Mouse (Mus musculus): ENCODE results near the gene 1700088E04Rik. TPM values are rescaled to one million over a fixed set of nuclear protein-coding genes. Genes with fewer than 3 reads are reported as not detected.

Gene 1700088E04Rik
- total RNA-seq, 2 experiments from 2014 or later = 8.8 to 10.3 TPM

GRCm38 (mm10) chr15:79108421-79109320 is 32.4 kb downstream of the 1700088E04Rik start, which contains the start of gene Micall1:
TSS of gene Micall1 (plus strand) at chr15:79108898.
- peak in 1 of 2 experiments; percentile 42 for DNase-seq (ENCODE audit: low spot score in 2 of 2)
- Histone ChIP-seq H3K4me3 (peak within 1 kb of the TSS; percentile 95), H3K27ac (peak within 1 kb of the TSS; percentile 96)
- no peak for TF ChIP-seq CTCF (conservative IDR thresholded peaks at IDR 0.05)

GRCm38 (mm10) chr15:79107966-79108365 is 33.1 kb downstream of the 1700088E04Rik start:
- no peak for TF ChIP-seq CTCF (conservative IDR thresholded peaks at IDR 0.05)
- DNase-seq (ENCODE audit: low spot score in 2 of 2) = no peak
- H3K27ac ChIP-seq = peak overlapping the region; percentile 96
- peak overlapping the region; percentile 95 for H3K4me3 ChIP-seq

- Histone ChIP-seq H3K27ac (no peak overlapping the region), H3K4me3 (no peak overlapping the region)
- no peak for TF ChIP-seq CTCF (conservative IDR thresholded peaks at IDR 0.05)
- no peak for DNase-seq (ENCODE audit: low spot score in 2 of 2)
Observed at GRCm38 (mm10) chr15:79105804-79106203, 35.2 kb downstream of the 1700088E04Rik start.

- Histone ChIP-seq H3K4me3 (no peak overlapping the region), H3K27ac (peak overlapping the region; percentile 73)
- no peak for DNase-seq (ENCODE audit: low spot score in 2 of 2)
- TF ChIP-seq CTCF (conservative IDR thresholded peaks at IDR 0.05) = no peak
Observed at GRCm38 (mm10) chr15:79103264-79103663, 37.8 kb downstream of the 1700088E04Rik start.

- Histone ChIP-seq H3K4me3 (no peak overlapping the region), H3K27ac (peak overlapping the region; percentile 72)
- no peak for DNase-seq (ENCODE audit: low spot score in 2 of 2)
- TF ChIP-seq CTCF (conservative IDR thresholded peaks at IDR 0.05) = no peak
Observed at GRCm38 (mm10) chr15:79101531-79101930, 39.5 kb downstream of the 1700088E04Rik start.

GRCm38 (mm10) chr15:79100391-79100790 is 40.7 kb downstream of the 1700088E04Rik start:
- TF ChIP-seq CTCF (conservative IDR thresholded peaks at IDR 0.05) = no peak
- Histone ChIP-seq H3K4me3 (no peak overlapping the region), H3K27ac (peak overlapping the region; percentile 91)
- DNase-seq (ENCODE audit: low spot score in 2 of 2) = no peak

- H3K27ac ChIP-seq = peak overlapping the region; percentile 91
- no peak for TF ChIP-seq CTCF (conservative IDR thresholded peaks at IDR 0.05)
- H3K4me3 ChIP-seq = no peak overlapping the region
- DNase-seq (ENCODE audit: low spot score in 2 of 2) = no peak
Observed at GRCm38 (mm10) chr15:79099456-79099855, 41.6 kb downstream of the 1700088E04Rik start.

- TF ChIP-seq CTCF (conservative IDR thresholded peaks at IDR 0.05) = no peak
- DNase-seq (ENCODE audit: low spot score in 2 of 2) = no peak
- Histone ChIP-seq H3K27ac (peak overlapping the region; percentile 91), H3K4me3 (no peak overlapping the region)
Observed at GRCm38 (mm10) chr15:79098868-79099267, 42.2 kb downstream of the 1700088E04Rik start.

- no peak for TF ChIP-seq CTCF (conservative IDR thresholded peaks at IDR 0.05)
- no peak for DNase-seq (ENCODE audit: low spot score in 2 of 2)
- H3K27ac ChIP-seq = peak overlapping the region; percentile 91
- H3K4me3 ChIP-seq = no peak overlapping the region
Observed at GRCm38 (mm10) chr15:79098220-79098619, 42.8 kb downstream of the 1700088E04Rik start.

- TF ChIP-seq CTCF (conservative IDR thresholded peaks at IDR 0.05) = no peak
- DNase-seq (ENCODE audit: low spot score in 2 of 2) = peak; percentile 34 to 40
- Histone ChIP-seq H3K27ac (peak overlapping the region; percentile 91), H3K4me3 (no peak overlapping the region)
Observed at GRCm38 (mm10) chr15:79097611-79098025, 43.4 kb downstream of the 1700088E04Rik start.

GRCm38 (mm10) chr15:79097135-79097534 is 43.9 kb downstream of the 1700088E04Rik start:
- DNase-seq (ENCODE audit: low spot score in 2 of 2) = no peak
- TF ChIP-seq CTCF (conservative IDR thresholded peaks at IDR 0.05) = no peak
- peak overlapping the region; percentile 91 for H3K27ac ChIP-seq
- no peak overlapping the region for H3K4me3 ChIP-seq

- TF ChIP-seq CTCF (conservative IDR thresholded peaks at IDR 0.05) = no peak
- Histone ChIP-seq H3K4me3 (no peak overlapping the region), H3K27ac (peak overlapping the region; percentile 91)
- DNase-seq (ENCODE audit: low spot score in 2 of 2) = no peak
Observed at GRCm38 (mm10) chr15:79096556-79096955, 44.5 kb downstream of the 1700088E04Rik start.

GRCm38 (mm10) chr15:79095483-79095882 is 45.6 kb downstream of the 1700088E04Rik start:
- no peak overlapping the region for H3K4me3 ChIP-seq
- no peak for TF ChIP-seq CTCF (conservative IDR thresholded peaks at IDR 0.05)
- DNase-seq (ENCODE audit: low spot score in 2 of 2) = peak in 1 of 2 experiments; percentile 47
- H3K27ac ChIP-seq = peak overlapping the region; percentile 91

Data from layer of hippocampus, adult 2 months (tissue).